Mouse (Mus musculus) v-Abl transformed pro-B cells (cell line): ENCODE data around the gene Ces1d.

ENCODE experiments used
- in situ Hi-C, 2 experiments: fragments of 400-800 bp; cut with MboI; formaldehyde crosslinking; loops; one replicate each; pipeline ENCODE4 v1.15.1; 2025; ENCODE audit not compliant: unreplicated experiment in 2 of 2

Ces1d gene

DNA sequence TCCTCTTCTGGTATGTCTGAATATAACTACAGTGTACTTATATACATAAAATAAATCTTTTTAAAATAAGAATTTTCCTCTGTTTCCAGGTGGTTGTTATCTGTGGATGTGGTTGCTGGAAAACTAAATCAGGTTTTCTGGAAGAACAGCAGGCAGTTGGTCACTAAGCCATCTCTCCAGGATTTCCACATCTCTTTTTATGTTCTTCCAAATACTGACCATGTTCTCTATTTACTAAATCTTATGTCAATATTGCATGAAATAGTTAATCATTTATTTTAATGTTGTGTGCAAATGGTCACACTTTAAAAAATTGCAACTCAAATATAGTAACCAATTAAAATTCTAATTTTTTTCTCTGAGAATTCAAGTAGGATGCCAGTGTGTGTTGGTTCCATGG lies 50.3 kb downstream of the Ces1d start:
- in situ Hi-C loops: loop anchor here in 1 of 2 experiments (25.0 kb wide), 1 partner anchor 1065 kb away; the partner anchor contains the start of gene Nup93

DNA sequence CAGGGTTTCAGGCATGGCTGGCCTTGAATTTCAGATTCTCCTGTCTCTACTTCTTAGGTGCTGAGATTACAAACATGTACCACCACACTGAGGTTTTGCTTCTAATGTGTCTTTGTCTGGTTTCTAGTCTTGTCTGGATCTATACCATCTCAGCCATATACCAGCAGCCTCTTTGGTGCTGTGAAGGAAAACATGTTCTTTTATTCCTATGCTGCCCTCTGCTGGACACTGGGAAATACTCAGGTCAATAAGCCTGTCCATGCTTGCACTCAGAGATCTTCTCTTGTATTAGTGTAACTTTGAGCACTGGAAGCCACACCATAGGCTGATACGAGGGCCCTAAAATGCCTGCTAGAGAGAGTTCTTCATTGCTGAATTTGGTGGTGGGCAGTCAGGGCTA lies 56.9 kb downstream of the Ces1d start:
- in situ Hi-C loops: loop anchor here in 1 of 2 experiments (25.0 kb wide), 1 partner anchor 1072 kb away; the partner anchor contains the start of gene Nup93

DNA sequence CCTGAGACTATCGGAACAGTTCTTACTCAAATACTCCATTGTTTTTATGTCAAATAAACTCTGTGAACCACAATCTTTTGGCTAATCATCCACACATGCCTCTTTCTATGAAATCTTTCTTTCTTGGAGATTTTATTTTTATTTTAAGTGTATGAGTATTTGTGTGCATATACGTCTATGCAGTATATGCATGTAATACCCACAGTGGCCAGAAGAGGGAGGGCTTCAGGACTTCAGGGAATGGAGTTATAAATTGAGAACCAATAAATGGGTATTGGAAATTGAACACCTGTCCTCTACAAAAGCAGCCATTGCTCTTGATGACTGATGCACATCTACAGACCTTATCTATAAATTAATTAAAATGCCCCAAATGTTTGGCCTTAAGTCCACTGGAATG lies 65.4 kb downstream of the Ces1d start:
- in situ Hi-C loops: loop anchor here in 1 of 2 experiments (25.0 kb wide), 1 partner anchor 1080 kb away; the partner anchor contains the start of gene Nup93

DNA sequence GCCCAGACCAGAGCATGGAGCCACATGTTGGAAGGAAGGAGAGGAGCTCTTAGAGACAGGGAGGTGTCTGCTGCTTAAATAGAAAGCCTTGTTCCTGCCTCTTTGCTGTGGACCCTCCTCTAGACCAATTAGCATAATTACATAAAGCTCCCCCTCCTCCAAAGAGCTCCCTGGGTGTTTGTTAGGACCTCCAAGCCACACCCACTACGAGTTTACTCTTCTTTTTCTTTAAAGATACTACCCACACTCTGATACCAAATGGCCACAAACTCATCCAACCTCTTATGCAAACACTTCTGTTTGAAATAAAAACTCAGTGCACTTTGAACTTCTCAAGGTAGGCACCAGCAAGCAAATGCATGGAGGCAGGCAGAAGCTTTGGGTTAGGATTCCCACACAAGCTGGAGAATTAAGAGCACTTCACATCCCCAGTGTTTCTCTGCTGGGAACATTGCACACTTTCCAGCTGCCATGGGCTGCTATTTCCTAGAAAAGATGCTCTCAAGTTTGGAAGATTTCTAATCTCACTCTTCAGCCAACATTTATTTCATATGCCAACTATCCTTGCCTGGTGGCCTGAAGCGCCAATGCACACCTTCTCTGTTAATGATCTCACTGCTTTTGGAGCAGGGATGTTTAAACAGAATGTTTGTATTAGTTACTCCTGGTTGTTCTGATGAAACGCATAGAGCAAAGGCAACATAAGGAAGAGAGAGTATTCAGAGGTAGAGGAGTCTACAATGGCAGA lies 66.2 kb downstream of the Ces1d start, which contains the start of gene Ces1c:
Gene Ces1c (minus strand): TSS at position 51 of the 748 bp plus-strand sequence.
- in situ Hi-C loops: loop anchor here in 1 of 2 experiments (25.0 kb wide), 1 partner anchor 1081 kb away; the partner anchor contains the start of gene Nup93

DNA sequence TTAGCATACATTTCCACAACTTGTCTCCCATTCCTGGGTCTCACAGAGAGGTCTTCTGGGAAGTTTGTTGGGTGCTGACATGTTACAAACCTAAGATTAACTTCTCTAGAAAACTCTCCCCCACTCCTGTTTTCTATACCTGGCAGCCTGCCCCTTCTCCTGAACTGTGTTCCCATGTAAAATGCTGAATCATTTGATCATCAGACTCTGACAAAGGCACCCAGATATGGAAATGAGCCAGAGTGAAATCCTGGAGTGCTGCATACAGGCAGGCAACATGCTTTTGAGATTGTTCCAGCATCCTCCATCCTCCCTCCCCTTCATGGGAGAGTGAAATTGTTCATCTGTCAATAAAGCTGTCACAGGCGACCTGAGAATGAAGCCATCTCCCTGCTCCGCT lies 71.2 kb downstream of the Ces1d start:
- in situ Hi-C loops: loop anchor here in 1 of 2 experiments (25.0 kb wide), 1 partner anchor 1086 kb away; the partner anchor contains the start of gene Nup93

DNA sequence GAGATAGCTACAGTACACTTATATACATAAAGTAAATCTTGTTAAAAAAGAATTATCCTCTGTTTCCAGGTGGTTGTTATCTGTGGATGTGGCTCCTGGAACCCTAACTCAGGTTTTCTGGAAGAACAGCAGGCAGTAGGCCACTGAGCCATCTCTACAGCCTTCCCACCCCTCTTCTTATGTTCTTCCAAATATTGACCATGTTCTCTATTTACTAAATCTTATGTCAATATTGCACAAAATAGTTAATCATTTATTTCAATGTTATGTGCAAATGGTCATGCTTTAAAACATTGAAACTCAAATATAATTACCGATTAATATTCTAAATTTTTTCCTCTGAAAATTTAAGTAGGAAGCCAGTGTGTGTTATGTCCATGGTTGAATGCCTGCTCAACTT lies 75.6 kb downstream of the Ces1d start:
- in situ Hi-C loops: no loop called here
